Mouse (Mus musculus) liver, embryonic 16.5 days (tissue): ENCODE measurements at regions not wholly inside any gene's neighbourhood (a gene's known extent, or its start where the extent isn't known, plus 50 kb on each side); places are given as distances from the start of the nearest gene placed in this dataset.

Experiments
- ATAC-seq: fragments of 200-750 bp; cut with Nextera tagmentation; 2 replicates; pipeline ENCODE4 v1.8.0; 2017; ENCODE audit warnings: low read depth, mild to moderate bottlenecking, moderate number of reproducible peaks, moderate library complexity
- H3K27ac ChIP-seq: fragments of 300-500 bp; sonication (generic); 2 replicates; pipeline ENCODE4 v1.5.1; 2014; ENCODE audit warnings: mild to moderate bottlenecking, low read length
- H3K27me3 ChIP-seq: fragments of 300-500 bp; sonication (generic); 2 replicates; pipeline ENCODE4 v1.6.1; 2014; ENCODE audit warnings: low read depth, low read length, mixed read lengths; ENCODE audit not compliant: control insufficient read depth, insufficient read depth
- H3K36me3 ChIP-seq: fragments of 300-500 bp; sonication (generic); 2 replicates; pipeline ENCODE4 v1.6.1; 2014; ENCODE audit warnings: mild to moderate bottlenecking; ENCODE audit not compliant: control insufficient read depth, insufficient read depth
- H3K4me1 ChIP-seq: fragments of 300-500 bp; sonication (generic); 2 replicates; pipeline ENCODE4 v1.6.1; 2014; ENCODE audit warnings: low read depth, low read length, mixed read lengths; ENCODE audit not compliant: control insufficient read depth
- H3K4me2 ChIP-seq: fragments of 300-500 bp; sonication (generic); 2 replicates; pipeline ENCODE4 v1.6.1; 2014; ENCODE audit warnings: low read depth, low read length, mixed read lengths
- H3K4me3 ChIP-seq: fragments of 300-500 bp; sonication (generic); 2 replicates; pipeline ENCODE4 v1.5.1; 2014; ENCODE audit warnings: low read depth, mild to moderate bottlenecking, low read length
- H3K9ac ChIP-seq: fragments of 300-500 bp; sonication (generic); 2 replicates; pipeline ENCODE4 v1.6.1; 2014; ENCODE audit warnings: low read depth, low read length
- H3K9me3 ChIP-seq: fragments of 300-500 bp; sonication (generic); replicated peaks from 2 replicates; pipeline ENCODE4 v1.6.1; 2016; ENCODE audit warnings: low read length; ENCODE audit not compliant: control insufficient read depth
- WGBS: fragments of 180-500 bp; shearing (Covaris S2); extraction: QIAGEN DNeasy Blood & Tissue Kit; methylation state at CpG from one replicate; pipeline ENCODE4 v1.1.7; 2014; ENCODE audit not compliant: insufficient replicate concordance; 5-methylcytosine and 5-hydroxymethylcytosine counted together

GRCm38 (mm10) chr10:19117071-19117605 is 101.7 kb upstream of the Tnfaip3 start:
- 53% methylated on average over 9 of the region's 9 CpGs for WGBS
- ATAC-seq, result no peak
- no peak overlapping the region for H3K4me2 ChIP-seq
- no peak overlapping the region for H3K27ac ChIP-seq
- H3K9ac ChIP-seq, result no peak overlapping the region
- H3K36me3 ChIP-seq, result no peaks in the 10 kb centered on the region
- no peaks in the 10 kb centered on the region for H3K4me1 ChIP-seq
- H3K4me3 ChIP-seq, result no peak overlapping the region
- H3K27me3 ChIP-seq, result no peaks in the 10 kb centered on the region
- no peaks in the 10 kb centered on the region for H3K9me3 ChIP-seq

- Histone ChIP-seq H3K4me3 (no peak overlapping the region), H3K9ac (no peak overlapping the region), H3K36me3 (no peaks in the 10 kb centered on the region), H3K9me3 (no peaks in the 10 kb centered on the region), H3K27ac (no peak overlapping the region), H3K27me3 (no peaks in the 10 kb centered on the region), H3K4me2 (no peak overlapping the region), H3K4me1 (no peaks in the 10 kb centered on the region)
- no peak for ATAC-seq
- 41% methylated on average over 2 of the region's 2 CpGs for WGBS
Observed at GRCm38 (mm10) chr10:19112459-19112858, 97.0 kb upstream of the Tnfaip3 start.

GRCm38 (mm10) chr10:19105231-19105681 is 89.8 kb upstream of the Tnfaip3 start:
- no peak for ATAC-seq
- WGBS, result 46% methylated on average over 6 of the region's 6 CpGs
- Histone ChIP-seq H3K36me3 (no peaks in the 10 kb centered on the region), H3K9me3 (no peaks in the 10 kb centered on the region), H3K27ac (no peak overlapping the region), H3K4me2 (no peak overlapping the region), H3K27me3 (no peaks in the 10 kb centered on the region), H3K4me3 (no peak overlapping the region), H3K4me1 (no peaks in the 10 kb centered on the region), H3K9ac (no peak overlapping the region)

- no peak overlapping the region for H3K9ac ChIP-seq
- 28% methylated on average over 5 of the region's 5 CpGs for WGBS
- no peak overlapping the region for H3K4me3 ChIP-seq
- ATAC-seq, result no peak
- no peaks in the 10 kb centered on the region for H3K36me3 ChIP-seq
- H3K4me1 ChIP-seq, result no peaks in the 10 kb centered on the region
- no peak overlapping the region for H3K27ac ChIP-seq
- no peaks in the 10 kb centered on the region for H3K9me3 ChIP-seq
- H3K27me3 ChIP-seq, result no peaks in the 10 kb centered on the region
- no peak overlapping the region for H3K4me2 ChIP-seq
Observed at GRCm38 (mm10) chr10:19104671-19105203, 89.3 kb upstream of the Tnfaip3 start.

- Histone ChIP-seq H3K4me1 (no peaks in the 10 kb centered on the region), H3K27me3 (no peaks in the 10 kb centered on the region), H3K36me3 (no peaks in the 10 kb centered on the region), H3K4me3 (no peak overlapping the region), H3K27ac (no peak overlapping the region), H3K9ac (no peak overlapping the region), H3K4me2 (no peak overlapping the region), H3K9me3 (no peaks in the 10 kb centered on the region)
- no peak for ATAC-seq
- WGBS, result 47% methylated on average over 10 of the region's 10 CpGs
Observed at GRCm38 (mm10) chr10:19099369-19100285, 84.2 kb upstream of the Tnfaip3 start.

GRCm38 (mm10) chr10:19094297-19094696 is 78.8 kb upstream of the Tnfaip3 start:
- peak; percentile 59; the same call in 1 of the 2 replicates for ATAC-seq
- no peaks in the 10 kb centered on the region for H3K9me3 ChIP-seq
- H3K4me2 ChIP-seq, result no peak overlapping the region
- H3K27ac ChIP-seq, result no peak overlapping the region
- 13% methylated on average over 8 of the region's 8 CpGs for WGBS
- H3K4me1 ChIP-seq, result no peaks in the 10 kb centered on the region
- H3K27me3 ChIP-seq, result no peaks in the 10 kb centered on the region
- H3K9ac ChIP-seq, result no peak overlapping the region
- no peaks in the 10 kb centered on the region for H3K36me3 ChIP-seq
- no peak overlapping the region for H3K4me3 ChIP-seq

GRCm38 (mm10) chr10:19093689-19094088 is 78.2 kb upstream of the Tnfaip3 start:
- H3K27me3 ChIP-seq, result no peaks in the 10 kb centered on the region
- no peak overlapping the region for H3K4me3 ChIP-seq
- 55% methylated on average over 3 of the region's 3 CpGs for WGBS
- no peak for ATAC-seq
- H3K4me2 ChIP-seq, result no peak overlapping the region
- H3K9ac ChIP-seq, result no peak overlapping the region
- no peaks in the 10 kb centered on the region for H3K36me3 ChIP-seq
- no peak overlapping the region for H3K27ac ChIP-seq
- no peaks in the 10 kb centered on the region for H3K4me1 ChIP-seq
- no peaks in the 10 kb centered on the region for H3K9me3 ChIP-seq

- Histone ChIP-seq H3K9me3 (no peaks in the 10 kb centered on the region), H3K4me1 (no peaks in the 10 kb centered on the region), H3K4me2 (no peak overlapping the region), H3K9ac (no peak overlapping the region), H3K36me3 (no peaks in the 10 kb centered on the region), H3K27me3 (no peaks in the 10 kb centered on the region), H3K27ac (no peak overlapping the region), H3K4me3 (no peak overlapping the region)
- ATAC-seq, result no peak
- WGBS, result 60% methylated on average over 3 of the region's 3 CpGs
Observed at GRCm38 (mm10) chr10:19091949-19092348, 76.5 kb upstream of the Tnfaip3 start.

GRCm38 (mm10) chr10:19091110-19091509 is 75.7 kb upstream of the Tnfaip3 start:
- no peaks in the 10 kb centered on the region for H3K27me3 ChIP-seq
- H3K36me3 ChIP-seq, result no peaks in the 10 kb centered on the region
- no peak overlapping the region for H3K4me3 ChIP-seq
- H3K4me1 ChIP-seq, result no peaks in the 10 kb centered on the region
- H3K27ac ChIP-seq, result no peak overlapping the region
- no peak for ATAC-seq
- no peaks in the 10 kb centered on the region for H3K9me3 ChIP-seq
- 64% methylated on average over 3 of the region's 3 CpGs for WGBS
- H3K4me2 ChIP-seq, result no peak overlapping the region
- no peak overlapping the region for H3K9ac ChIP-seq
